Mouse (Mus musculus): Measurements from ENCODE around the gene Set. TPM values are rescaled to one million over a fixed set of nuclear protein-coding genes. Genes with fewer than 3 reads are reported as not detected.

The Set gene
- total and polyA plus RNA-seq, 3 experiments: 250 to 973 (median 580) TPM

- Histone ChIP-seq H3K79me2 (ENCODE audit: control insufficient read depth, insufficient read depth, low read length, poor library complexity) (peaks cover 20% of the 10 kb centered on the region), H3K9ac (ENCODE audit: control insufficient read depth, low read depth, low read length, poor library complexity, severe bottlenecking) (peak within 1 kb of the TSS; percentile 85), H3K27ac (ENCODE audit: control insufficient read depth, low read depth, low read length) (peak within 1 kb of the TSS; percentile 74), H3K9me3 (replicated peaks; ENCODE audit: insufficient read depth, low read length) (no peaks in the 10 kb centered on the region), H3K4me1 (ENCODE audit: control insufficient read depth in 1 of 2, insufficient read depth in 2 of 2, low read length in 2 of 2) (peaks cover 0 to 16% of the 10 kb centered on the region in 2 experiments; a peak in 2 of 4 replicates), H3K36me3 (ENCODE audit: control insufficient read depth in 1 of 2, insufficient read depth in 2 of 2, low read length in 2 of 2) (peaks cover 0 to 6% of the 10 kb centered on the region in 2 experiments; a peak in 1 of 4 replicates), H3K27me3 (ENCODE audit: control insufficient read depth in 1 of 2, insufficient read depth in 2 of 2, low read length in 2 of 2) (no peaks in the 10 kb centered on the region), H3K4me3 (ENCODE audit: control insufficient read depth in 1 of 2, insufficient read depth in 1 of 2, low read depth in 2 of 2, low read length in 2 of 2) (peak within 1 kb of the TSS; percentile 85 to 90)
- DNase-seq (ENCODE audit: low read depth, low spot score): peak; percentile 100
- no peak for TF ChIP-seq UBTF (IDR thresholded peaks at IDR 0.05; ENCODE audit: borderline replicate concordance, insufficient read depth, low read depth, low read length)
- peak; percentile 84 for TF ChIP-seq SIN3A (IDR thresholded peaks at IDR 0.05; ENCODE audit: low read length)
- peak; percentile 38; the same call in 1 of the 2 replicates for TF ChIP-seq TCF12 (IDR thresholded peaks at IDR 0.05; ENCODE audit: low read depth, low read length)
- TF ChIP-seq POLR2AphosphoS2 (IDR thresholded peaks at IDR 0.05; ENCODE audit: low read length): peak; percentile 80
- no peak for TF ChIP-seq GABPA (IDR thresholded peaks at IDR 0.05; ENCODE audit: low read depth, low read length)
- 0 out of 2 replicates have a peak, but pooled peaks have one; percentile 17 for TF ChIP-seq ETS1 (IDR thresholded peaks at IDR 0.05; ENCODE audit: low read depth, low read length)
- TF ChIP-seq USF2 (IDR thresholded peaks at IDR 0.05; ENCODE audit: borderline replicate concordance in 1 of 2, insufficient read depth in 1 of 2, low read depth in 1 of 2, low read length in 2 of 2): no peak
- peak; percentile 95 for TF ChIP-seq MXI1 (IDR thresholded peaks at IDR 0.05; ENCODE audit: low read depth, low read length)
- TF ChIP-seq ZNF384 (IDR thresholded peaks at IDR 0.05; ENCODE audit: low read depth, low read length): no peak
- TF ChIP-seq MAX (IDR thresholded peaks at IDR 0.05; ENCODE audit: low read length): peak; percentile 93
- TF ChIP-seq POLR2A (IDR thresholded peaks at IDR 0.05; ENCODE audit: control insufficient read depth in 1 of 2, insufficient read depth in 1 of 2, low read depth in 1 of 2, low read length in 2 of 2, poor library complexity in 1 of 2): peak; percentile 73 to 98
- TF ChIP-seq RCOR1 (IDR thresholded peaks at IDR 0.05; ENCODE audit: low read depth, low read length): 0 out of 2 replicates have a peak, but pooled peaks have one; percentile 5
- TF ChIP-seq CHD2 (IDR thresholded peaks at IDR 0.05; ENCODE audit: low read length): no peak
- TF ChIP-seq CTCF (IDR thresholded peaks at IDR 0.05 in 2 of 3, conservative IDR thresholded peaks at IDR 0.05 in 1 of 3; ENCODE audit: control insufficient read depth in 1 of 3, insufficient read depth in 1 of 3, low read depth in 2 of 3, low read length in 3 of 3, poor library complexity in 1 of 3, severe bottlenecking in 1 of 3): no peak
- TF ChIP-seq POLR2AphosphoS5 (IDR thresholded peaks at IDR 0.05; ENCODE audit: borderline replicate concordance, low read depth, low read length): no peak
- TF ChIP-seq CHD1 (IDR thresholded peaks at IDR 0.05; ENCODE audit: low read depth, low read length): no peak
- 0 out of 2 replicates have a peak, but pooled peaks have one; percentile 42 for TF ChIP-seq KAT2A (conservative IDR thresholded peaks at IDR 0.05; ENCODE audit: low read depth, low read length)
- peak; percentile 33; the same call in 1 of the 2 replicates for TF ChIP-seq MAZ (IDR thresholded peaks at IDR 0.05; ENCODE audit: low read depth, low read length)
- no peak for TF ChIP-seq MYB (IDR thresholded peaks at IDR 0.05; ENCODE audit: low read depth, low read length)
- TF ChIP-seq MAFK (IDR thresholded peaks at IDR 0.05; ENCODE audit: borderline replicate concordance, low read depth, low read length): no peak
- TF ChIP-seq USF1 (IDR thresholded peaks at IDR 0.05; ENCODE audit: low read depth, low read length): peak; percentile 68
- peak; percentile 89 for TF ChIP-seq TBP (IDR thresholded peaks at IDR 0.05; ENCODE audit: low read depth, low read length)
- peak; percentile 93 for TF ChIP-seq NELFE (IDR thresholded peaks at IDR 0.05; ENCODE audit: low read depth, low read length)
- no peak for TF ChIP-seq ZC3H11A (IDR thresholded peaks at IDR 0.05; ENCODE audit: low read depth, low read length)
- TF ChIP-seq ZKSCAN1 (IDR thresholded peaks at IDR 0.05; ENCODE audit: low read depth, low read length): no peak
- TF ChIP-seq JUND (IDR thresholded peaks at IDR 0.05; ENCODE audit: low read depth, low read length): no peak
- TF ChIP-seq HCFC1 (IDR thresholded peaks at IDR 0.05; ENCODE audit: low read depth, low read length): peak; percentile 76
- TF ChIP-seq GATA1 (IDR thresholded peaks at IDR 0.05; ENCODE audit: low read depth, low read length): no peak
- peak; percentile 89 for TF ChIP-seq ELF1 (IDR thresholded peaks at IDR 0.05; ENCODE audit: low read depth, low read length)
- no peak for TF ChIP-seq EP300 (IDR thresholded peaks at IDR 0.05; ENCODE audit: low read depth in 1 of 2, low read length in 2 of 2)
- TF ChIP-seq BHLHE40 (IDR thresholded peaks at IDR 0.05; ENCODE audit: borderline replicate concordance, low read depth, low read length): no peak
- TF ChIP-seq TAL1 (IDR thresholded peaks at IDR 0.05; ENCODE audit: low read length): no peak
- TF ChIP-seq ZMIZ1 (IDR thresholded peaks at IDR 0.05; ENCODE audit: low read depth, low read length): peak; percentile 73
- no peak for TF ChIP-seq MEF2A (IDR thresholded peaks at IDR 0.05; ENCODE audit: extremely low read depth, insufficient replicate concordance, low read depth, low read length, poor library complexity, severe bottlenecking)
- peak; percentile 96 for TF ChIP-seq MYC (IDR thresholded peaks at IDR 0.05; ENCODE audit: low read depth, low read length)
- peak; percentile 97 for TF ChIP-seq NRF1 (IDR thresholded peaks at IDR 0.05; ENCODE audit: insufficient read depth, low read depth, low read length, poor library complexity, severe bottlenecking)
Measured at GRCm38 (mm10) chr2:30093471-30094207, 36.5 kb downstream of the Set start, which contains the start of gene Zdhhc12. Zdhhc12 (minus strand) TSS chr2:30093648.
